Mouse (Mus musculus): ENCODE data around the gene Apoa2. TPM values are rescaled to one million over a fixed set of nuclear protein-coding genes. Genes with fewer than 3 reads are reported as not detected.

Gene Apoa2
- 3.1 and 5.0 TPM in 2 replicates for polyA plus RNA-seq (2014; fragmentation: Nextera tagmentation; extraction: Ambion mirVana)

DNA sequence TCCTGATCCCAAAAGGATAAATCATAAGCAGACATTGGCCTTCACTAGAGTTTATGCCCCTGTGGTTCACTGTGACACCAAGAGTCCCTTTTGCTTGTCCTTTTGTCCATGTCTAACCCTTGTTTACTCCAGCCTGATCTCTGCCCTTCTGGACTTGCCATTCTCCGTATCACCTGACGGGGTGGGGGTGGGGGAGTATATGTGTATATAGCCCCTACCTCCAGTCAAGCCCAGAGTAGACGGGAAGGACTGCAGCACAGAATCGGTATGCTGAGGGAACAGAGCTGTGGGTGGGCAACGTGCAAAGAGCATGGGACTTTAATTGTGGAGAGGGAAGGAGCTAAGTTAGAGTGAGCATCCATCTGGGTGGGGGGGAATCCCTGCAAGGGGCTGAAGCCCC is at the start of gene Apoa2:
TSS of gene Apoa2 (plus strand) at position 198 of the 400 bp plus-strand sequence.
- H3K9ac ChIP-seq (ENCODE audit: low read depth, low read length), result no peak within 1 kb of the TSS
- H3K4me3 ChIP-seq (ENCODE audit: low read depth, low read length), result no peak within 1 kb of the TSS
- DNase-seq (ENCODE audit: low spot score) (no peak), ATAC-seq (ENCODE audit: low FRiP score) (no peak)
- no peak within 1 kb of the TSS for H3K4me2 ChIP-seq (replicated peaks; ENCODE audit: low read depth, low read length)
- H3K27me3 ChIP-seq (ENCODE audit: control insufficient read depth, insufficient read depth, low read length), result no peaks in the 10 kb centered on the region
- WGBS, result 84% methylated on average over 5 of the region's 5 CpGs
- H3K27ac ChIP-seq (ENCODE audit: low read depth, low read length), result no peak within 1 kb of the TSS
- H3K36me3 ChIP-seq (ENCODE audit: control insufficient read depth, insufficient read depth, low read length), result no peaks in the 10 kb centered on the region
- no peaks in the 10 kb centered on the region for H3K9me3 ChIP-seq (ENCODE audit: control insufficient read depth, low read length)
- peaks cover 7% of the 10 kb centered on the region; the same call in 1 of the 2 replicates for H3K4me1 ChIP-seq (replicated peaks; ENCODE audit: control insufficient read depth, insufficient read depth, low read length)

DNA sequence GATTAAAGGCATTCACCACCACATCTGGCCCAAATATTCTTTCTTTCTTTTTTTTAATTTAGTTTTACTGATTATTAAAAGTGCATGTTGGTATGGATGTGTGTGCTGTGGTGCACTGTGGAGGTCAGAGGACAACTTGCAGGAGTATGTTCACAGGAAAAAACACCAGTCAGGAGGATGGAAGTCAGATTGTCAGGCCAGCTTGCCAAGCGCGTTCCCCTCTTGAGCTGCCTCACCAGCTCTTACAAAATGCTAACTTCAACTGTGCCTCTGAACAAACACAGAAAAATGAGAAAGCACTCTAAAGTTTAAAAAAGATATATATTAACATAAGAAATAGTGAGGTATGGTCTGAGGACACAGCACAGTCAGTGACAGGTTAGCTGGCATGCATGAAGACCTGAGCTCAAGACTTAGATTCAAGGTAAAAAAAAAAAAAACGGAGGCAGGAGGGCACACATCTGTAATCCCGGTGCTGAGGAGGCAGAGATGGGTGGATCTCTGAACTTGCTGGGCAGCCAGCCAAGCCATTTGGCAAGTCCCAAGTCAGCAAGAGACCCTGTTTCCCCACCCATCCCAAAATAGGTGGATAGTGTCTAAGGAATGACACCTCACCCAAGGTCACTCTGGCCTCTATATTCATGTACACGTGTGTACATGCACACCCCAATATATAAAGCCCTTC is 45.2 kb upstream of the Apoa2 start:
- no peaks in the 10 kb centered on the region for H3K4me1 ChIP-seq (replicated peaks; ENCODE audit: control insufficient read depth, insufficient read depth, low read length)

DNA sequence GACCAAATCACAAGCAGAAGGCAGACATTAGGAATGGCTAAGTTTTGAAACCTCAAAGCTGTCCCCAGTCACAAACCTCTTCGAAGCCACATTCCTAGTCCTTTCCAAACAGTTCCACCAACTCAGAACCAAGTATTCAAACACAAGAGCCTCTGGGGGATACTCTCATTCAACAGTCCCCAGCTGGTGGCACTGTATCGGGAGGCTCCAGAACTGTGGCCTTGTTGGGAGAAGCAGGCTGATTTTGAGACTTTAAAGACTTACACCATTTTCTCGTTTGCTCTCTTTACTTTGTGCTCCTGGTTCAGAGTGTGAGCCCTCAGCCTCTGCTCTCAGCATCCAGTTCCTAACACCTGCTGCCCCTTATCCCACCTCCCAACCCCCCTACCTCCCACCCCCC is 41.8 kb upstream of the Apoa2 start:
- Histone ChIP-seq H3K4me3 (ENCODE audit: low read depth, low read length) (no peak overlapping the region), H3K4me1 (replicated peaks; ENCODE audit: control insufficient read depth, insufficient read depth, low read length) (no peaks in the 10 kb centered on the region), H3K27me3 (ENCODE audit: control insufficient read depth, insufficient read depth, low read length) (no peaks in the 10 kb centered on the region), H3K9ac (ENCODE audit: low read depth, low read length) (no peak overlapping the region), H3K36me3 (ENCODE audit: control insufficient read depth, insufficient read depth, low read length) (no peaks in the 10 kb centered on the region), H3K27ac (ENCODE audit: low read depth, low read length) (no peak overlapping the region), H3K9me3 (ENCODE audit: control insufficient read depth, low read length) (no peaks in the 10 kb centered on the region), H3K4me2 (replicated peaks; ENCODE audit: low read depth, low read length) (no peak overlapping the region)
- ATAC-seq (ENCODE audit: low FRiP score) (no peak), DNase-seq (ENCODE audit: low spot score) (no peak)
- 80% methylated on average over 3 of the region's 3 CpGs for whole genome bisulfite sequencing

More for the DNA sequence above, 45.2 kb upstream of the Apoa2 start:
- no peaks in the 10 kb centered on the region for H3K27me3 ChIP-seq (ENCODE audit: control insufficient read depth, insufficient read depth, low read length)
- no peak overlapping the region for H3K27ac ChIP-seq (ENCODE audit: low read depth, low read length)
- WGBS, result 84% methylated on average over 5 of the region's 5 CpGs
- no peak overlapping the region for H3K4me2 ChIP-seq (replicated peaks; ENCODE audit: low read depth, low read length)
- no peak overlapping the region for H3K9ac ChIP-seq (ENCODE audit: low read depth, low read length)
- H3K9me3 ChIP-seq (ENCODE audit: control insufficient read depth, low read length), result no peaks in the 10 kb centered on the region
- no peaks in the 10 kb centered on the region for H3K36me3 ChIP-seq (ENCODE audit: control insufficient read depth, insufficient read depth, low read length)
- ATAC-seq (ENCODE audit: low FRiP score) (no peak), DNase-seq (ENCODE audit: low spot score) (no peak)
- H3K4me3 ChIP-seq (ENCODE audit: low read depth, low read length), result no peak overlapping the region

DNA sequence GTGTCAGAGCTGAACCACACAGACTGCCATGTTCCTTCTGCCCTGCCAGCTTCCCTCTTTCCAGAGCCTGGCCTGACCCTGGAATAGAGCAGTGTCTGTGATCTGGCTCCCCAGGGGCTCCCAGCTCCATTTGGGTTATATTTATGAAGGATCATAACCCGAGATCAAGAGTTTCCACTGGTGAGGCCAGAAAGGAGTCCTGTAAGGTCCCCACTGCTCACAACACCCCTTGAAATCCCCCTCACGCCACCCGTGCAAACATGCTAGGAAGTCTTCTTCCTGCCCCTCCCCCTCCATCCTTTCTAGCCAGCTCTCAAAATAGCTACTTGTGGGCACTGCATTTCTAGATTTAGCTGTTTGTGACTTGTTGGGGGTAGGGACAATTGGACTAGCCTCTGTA is 41.2 kb upstream of the Apoa2 start:
- ATAC-seq (ENCODE audit: low FRiP score) (no peak), DNase-seq (ENCODE audit: low spot score) (no peak)
- Histone ChIP-seq H3K4me2 (replicated peaks; ENCODE audit: low read depth, low read length) (no peak overlapping the region), H3K36me3 (ENCODE audit: control insufficient read depth, insufficient read depth, low read length) (no peaks in the 10 kb centered on the region), H3K4me3 (ENCODE audit: low read depth, low read length) (no peak overlapping the region), H3K27me3 (ENCODE audit: control insufficient read depth, insufficient read depth, low read length) (no peaks in the 10 kb centered on the region), H3K4me1 (replicated peaks; ENCODE audit: control insufficient read depth, insufficient read depth, low read length) (no peaks in the 10 kb centered on the region), H3K9ac (ENCODE audit: low read depth, low read length) (no peak overlapping the region), H3K9me3 (ENCODE audit: control insufficient read depth, low read length) (no peaks in the 10 kb centered on the region), H3K27ac (ENCODE audit: low read depth, low read length) (no peak overlapping the region)
- 54% methylated on average over 3 of the region's 3 CpGs for WGBS

DNA sequence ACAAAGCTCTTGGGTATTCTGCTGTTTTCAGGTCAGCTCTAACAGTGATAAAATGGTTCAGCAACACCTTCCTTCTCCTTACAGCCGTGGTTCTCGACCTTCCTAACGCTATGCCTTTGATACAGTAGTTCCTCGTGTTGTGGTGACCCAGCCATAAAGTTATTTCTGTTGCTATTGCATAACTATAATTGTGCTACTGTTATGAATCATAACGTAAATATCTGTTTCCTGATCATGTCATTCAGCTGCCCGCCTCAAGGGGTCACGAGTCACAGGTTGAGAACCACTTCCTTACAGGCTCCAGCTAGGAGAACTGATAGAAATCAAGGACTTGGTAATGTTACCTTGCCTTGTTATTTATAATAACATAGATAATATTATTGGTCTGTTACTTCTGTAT is 40.5 kb upstream of the Apoa2 start:
- ATAC-seq (ENCODE audit: low FRiP score), result no peak
- no peak overlapping the region for H3K4me2 ChIP-seq (replicated peaks; ENCODE audit: low read depth, low read length)

DNA sequence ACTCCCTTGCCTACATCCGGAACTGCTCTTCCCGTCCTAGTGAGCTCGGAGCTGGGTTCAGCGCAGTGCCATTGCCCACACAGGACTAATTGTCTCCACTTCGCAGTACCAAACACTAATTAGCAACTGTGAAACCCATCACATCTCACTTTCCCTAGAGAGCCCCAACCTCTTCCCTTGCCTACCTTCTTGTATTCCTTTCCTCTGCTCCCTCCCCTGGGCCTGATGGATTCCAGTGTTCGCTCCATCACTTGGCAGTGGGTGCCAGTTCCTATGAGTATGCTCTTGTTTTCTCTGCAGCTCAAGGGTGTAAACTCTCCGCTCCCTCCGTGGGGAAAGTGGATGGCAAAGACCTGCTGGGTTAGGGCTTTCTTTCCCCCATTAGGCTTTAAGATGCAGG is 39.2 kb upstream of the Apoa2 start:
- Histone ChIP-seq H3K9me3 (ENCODE audit: control insufficient read depth, low read length) (no peaks in the 10 kb centered on the region), H3K9ac (ENCODE audit: low read depth, low read length) (no peak overlapping the region), H3K4me3 (ENCODE audit: low read depth, low read length) (no peak overlapping the region), H3K27ac (ENCODE audit: low read depth, low read length) (no peak overlapping the region), H3K27me3 (ENCODE audit: control insufficient read depth, insufficient read depth, low read length) (no peaks in the 10 kb centered on the region), H3K4me1 (replicated peaks; ENCODE audit: control insufficient read depth, insufficient read depth, low read length) (no peaks in the 10 kb centered on the region; the same call in 1 of the 2 replicates), H3K36me3 (ENCODE audit: control insufficient read depth, insufficient read depth, low read length) (no peaks in the 10 kb centered on the region), H3K4me2 (replicated peaks; ENCODE audit: low read depth, low read length) (no peak overlapping the region)
- WGBS, result 71% methylated on average over 8 of the region's 8 CpGs
- no peak for DNase-seq (ENCODE audit: low spot score)
- no peak for ATAC-seq (ENCODE audit: low FRiP score)

More for the DNA sequence above, 40.5 kb upstream of the Apoa2 start:
- H3K4me3 ChIP-seq (ENCODE audit: low read depth, low read length), result no peak overlapping the region
- H3K27ac ChIP-seq (ENCODE audit: low read depth, low read length), result no peak overlapping the region
- H3K36me3 ChIP-seq (ENCODE audit: control insufficient read depth, insufficient read depth, low read length), result no peaks in the 10 kb centered on the region
- no peak for DNase-seq (ENCODE audit: low spot score)
- no peaks in the 10 kb centered on the region for H3K9me3 ChIP-seq (ENCODE audit: control insufficient read depth, low read length)
- H3K4me1 ChIP-seq (replicated peaks; ENCODE audit: control insufficient read depth, insufficient read depth, low read length), result no peaks in the 10 kb centered on the region; the same call in 1 of the 2 replicates
- no peak overlapping the region for H3K9ac ChIP-seq (ENCODE audit: low read depth, low read length)
- H3K27me3 ChIP-seq (ENCODE audit: control insufficient read depth, insufficient read depth, low read length), result no peaks in the 10 kb centered on the region
- 83% methylated on average over 7 of the region's 7 CpGs for WGBS

DNA sequence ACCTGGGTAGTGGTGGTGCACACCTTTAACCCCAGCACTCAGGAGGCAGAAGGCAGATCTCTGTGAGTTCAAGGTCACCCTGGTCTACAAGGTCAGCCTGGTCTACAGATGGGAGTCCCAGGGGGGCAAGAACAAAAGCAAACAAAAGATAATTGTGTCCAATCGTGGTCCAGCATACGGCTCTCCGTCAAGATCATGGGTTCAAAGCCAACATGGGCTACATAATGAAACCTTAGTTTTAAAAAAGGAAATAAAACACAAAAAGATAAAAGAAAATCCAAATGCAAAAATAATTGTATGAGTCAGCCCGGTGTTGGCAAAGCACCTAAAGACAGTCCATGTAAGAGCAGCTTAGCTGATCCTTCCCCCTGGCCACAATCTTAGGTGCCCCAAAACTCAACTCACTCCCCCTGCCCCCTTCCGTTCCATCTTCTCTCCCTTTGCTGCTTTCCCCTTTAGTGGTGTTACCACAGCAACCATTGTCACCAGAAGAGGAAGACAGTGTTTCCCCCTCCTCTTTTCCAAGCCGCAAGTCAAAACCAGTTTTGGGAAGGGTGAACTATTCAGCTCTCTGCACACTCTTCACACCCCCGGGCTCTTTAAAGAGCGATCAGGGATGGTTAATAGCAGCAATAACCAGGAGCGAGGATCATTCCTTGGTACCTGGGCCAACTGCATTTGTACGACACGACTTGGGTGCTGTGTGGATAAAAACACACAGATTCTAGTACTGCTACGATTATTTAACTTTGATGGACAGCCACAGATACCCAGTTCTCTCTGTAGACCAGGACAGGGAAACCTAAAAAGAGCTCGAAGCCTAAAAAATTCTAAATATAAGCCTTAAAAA is 36.8 kb upstream of the Apoa2 start:
- H3K27ac ChIP-seq (ENCODE audit: low read depth, low read length), result no peak overlapping the region

DNA sequence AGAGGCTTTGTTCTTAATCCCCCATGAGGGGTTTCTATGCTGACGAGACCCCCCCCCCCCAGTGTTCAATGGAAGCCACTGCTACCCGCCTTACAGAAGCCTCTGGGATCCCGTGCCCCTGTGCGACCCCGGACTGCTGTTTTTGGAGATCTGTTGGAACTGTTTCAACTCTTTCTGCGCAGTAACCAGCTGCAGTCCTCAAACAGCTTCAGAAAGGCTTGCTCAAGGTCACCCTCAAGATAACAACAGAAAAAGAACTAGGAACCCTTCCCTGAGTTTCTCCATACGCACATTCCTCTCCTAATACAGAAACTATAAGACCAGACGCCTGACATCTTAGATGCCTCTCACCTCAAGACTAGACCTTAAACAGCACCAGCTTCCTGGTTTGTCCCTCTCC is 35.8 kb upstream of the Apoa2 start:
- H3K36me3 ChIP-seq (ENCODE audit: control insufficient read depth, insufficient read depth, low read length), result no peaks in the 10 kb centered on the region
- no peak overlapping the region for H3K9ac ChIP-seq (ENCODE audit: low read depth, low read length)
- no peak for ATAC-seq (ENCODE audit: low FRiP score)
- H3K4me3 ChIP-seq (ENCODE audit: low read depth, low read length), result no peak overlapping the region
- 11% methylated on average over 8 of the region's 8 CpGs for WGBS
- H3K9me3 ChIP-seq (ENCODE audit: control insufficient read depth, low read length), result no peaks in the 10 kb centered on the region
- no peaks in the 10 kb centered on the region; the same call in 1 of the 2 replicates for H3K4me1 ChIP-seq (replicated peaks; ENCODE audit: control insufficient read depth, insufficient read depth, low read length)
- peak; percentile 31 for DNase-seq (ENCODE audit: low spot score)
- no peak overlapping the region for H3K4me2 ChIP-seq (replicated peaks; ENCODE audit: low read depth, low read length)
- H3K27me3 ChIP-seq (ENCODE audit: control insufficient read depth, insufficient read depth, low read length), result peaks cover 12% of the 10 kb centered on the region
- no peak overlapping the region for H3K27ac ChIP-seq (ENCODE audit: low read depth, low read length)

More for the DNA sequence above, 36.8 kb upstream of the Apoa2 start:
- Histone ChIP-seq H3K4me3 (ENCODE audit: low read depth, low read length) (no peak overlapping the region), H3K27me3 (ENCODE audit: control insufficient read depth, insufficient read depth, low read length) (peaks cover 6% of the 10 kb centered on the region), H3K4me1 (replicated peaks; ENCODE audit: control insufficient read depth, insufficient read depth, low read length) (no peaks in the 10 kb centered on the region; the same call in 1 of the 2 replicates), H3K9ac (ENCODE audit: low read depth, low read length) (no peak overlapping the region), H3K4me2 (replicated peaks; ENCODE audit: low read depth, low read length) (no peak overlapping the region), H3K9me3 (ENCODE audit: control insufficient read depth, low read length) (no peaks in the 10 kb centered on the region), H3K36me3 (ENCODE audit: control insufficient read depth, insufficient read depth, low read length) (no peaks in the 10 kb centered on the region)
- 30% methylated on average over 13 of the region's 13 CpGs for WGBS
- ATAC-seq (ENCODE audit: low FRiP score), result peak; percentile 55; the same call in 1 of the 2 replicates
- DNase-seq (ENCODE audit: low spot score), result peak; percentile 52

Measured in hindbrain, embryonic 11.5 days (tissue).